Mouse (Mus musculus) frontal cortex, postnatal 10 days (tissue): ENCODE results near the gene Cacnb1.

ENCODE experiments used
- DNase-seq, 2 experiments: peaks; one replicate each; pipeline ENCODE4 v3.0.0; 2022; ENCODE audit warnings: low spot score in 2 of 2, mixed read lengths in 1 of 2

The Cacnb1 gene

GRCm38 (mm10) chr11:98011716-98012115 is 11.1 kb downstream of the Cacnb1 start:
- no peak for DNase-seq

DNA sequence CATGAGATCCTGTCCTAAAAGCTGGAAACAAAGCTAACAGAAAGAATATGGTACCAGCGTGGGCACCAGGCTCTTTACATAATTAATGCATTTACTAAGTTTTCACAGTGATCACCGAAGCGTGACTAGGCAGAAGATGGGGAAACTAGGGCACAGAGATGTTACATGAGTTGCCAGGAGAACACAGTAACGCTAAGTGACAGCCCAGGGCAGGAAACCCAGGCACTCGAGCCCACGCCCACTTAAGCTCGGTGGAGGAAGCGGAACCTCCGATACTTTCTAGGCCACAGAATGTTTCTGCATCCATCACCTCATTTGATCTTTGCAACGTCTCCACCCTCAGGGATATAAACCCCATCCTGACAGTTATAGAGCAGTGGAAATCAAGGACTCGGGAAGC is 14.7 kb downstream of the Cacnb1 start:
- no peak for DNase-seq

- DNase-seq = no peak
Measured at GRCm38 (mm10) chr11:98005686-98006085, 17.1 kb downstream of the Cacnb1 start.

DNA sequence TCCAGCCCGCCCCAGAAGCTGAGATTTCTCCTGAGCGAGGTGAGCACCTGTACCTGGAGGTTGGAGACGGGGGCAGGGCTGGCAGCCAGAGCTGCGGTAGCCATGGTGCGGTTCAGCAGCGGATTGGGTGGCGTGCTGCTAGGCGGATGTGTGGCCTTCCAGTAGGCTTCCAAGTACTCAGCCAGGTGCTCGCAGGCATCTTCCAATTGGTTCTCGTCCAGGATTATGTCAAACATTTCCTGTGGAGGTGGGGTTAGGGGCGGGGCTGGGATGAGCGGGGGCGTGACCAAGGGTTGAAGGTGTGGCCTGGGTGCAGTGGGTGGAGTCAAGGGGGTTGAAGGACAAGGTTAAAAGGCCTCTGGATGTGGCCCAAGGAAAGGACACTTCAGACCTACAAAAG is 17.8 kb downstream of the Cacnb1 start:
- no peak for DNase-seq

GRCm38 (mm10) chr11:98004161-98004560 is 18.7 kb downstream of the Cacnb1 start:
- no peak for DNase-seq

- no peak for DNase-seq
Measured at GRCm38 (mm10) chr11:98003171-98003671, 19.6 kb downstream of the Cacnb1 start.

DNA sequence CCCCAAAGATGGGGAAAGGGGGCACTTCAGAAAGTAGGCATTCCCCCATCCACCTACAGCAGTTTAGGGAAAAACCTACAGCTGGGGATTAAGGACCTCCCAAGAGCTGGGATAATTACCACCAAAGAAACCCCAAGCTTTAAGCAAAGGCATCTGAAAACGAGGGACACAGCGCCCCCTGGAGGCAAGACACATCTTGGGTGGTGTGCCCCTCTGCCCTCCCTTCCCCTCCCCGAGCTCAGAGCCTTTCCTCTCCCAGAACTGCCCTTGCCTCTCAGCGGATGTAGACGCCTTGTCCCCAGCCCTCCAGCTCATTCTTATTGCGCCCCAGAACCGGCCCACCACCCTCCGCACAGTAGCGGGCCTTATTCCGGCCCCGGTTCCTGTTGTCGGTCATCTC is 20.2 kb downstream of the Cacnb1 start:
- DNase-seq = peak in 1 of 2 experiments; percentile 73

DNA sequence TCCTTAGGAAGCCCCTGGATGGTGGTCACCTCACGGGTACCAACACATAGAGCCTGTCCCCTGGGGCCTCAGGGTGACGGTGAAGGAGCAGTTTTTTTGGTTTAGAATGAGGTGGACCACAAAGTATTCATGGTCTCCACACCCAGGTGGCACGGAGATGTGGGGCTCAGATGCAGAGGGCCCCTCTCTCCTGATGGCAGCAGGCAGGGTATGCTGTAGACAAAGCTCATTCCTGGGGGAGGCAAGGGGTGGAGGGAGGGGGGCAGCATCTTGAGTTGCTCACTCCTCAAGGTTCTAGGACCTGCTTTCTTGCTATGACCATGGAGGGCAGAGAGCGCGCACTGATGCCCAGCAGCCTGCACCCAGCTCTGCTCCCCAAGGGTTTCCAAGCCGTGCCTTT is 20.8 kb downstream of the Cacnb1 start:
- no peak for DNase-seq

DNA sequence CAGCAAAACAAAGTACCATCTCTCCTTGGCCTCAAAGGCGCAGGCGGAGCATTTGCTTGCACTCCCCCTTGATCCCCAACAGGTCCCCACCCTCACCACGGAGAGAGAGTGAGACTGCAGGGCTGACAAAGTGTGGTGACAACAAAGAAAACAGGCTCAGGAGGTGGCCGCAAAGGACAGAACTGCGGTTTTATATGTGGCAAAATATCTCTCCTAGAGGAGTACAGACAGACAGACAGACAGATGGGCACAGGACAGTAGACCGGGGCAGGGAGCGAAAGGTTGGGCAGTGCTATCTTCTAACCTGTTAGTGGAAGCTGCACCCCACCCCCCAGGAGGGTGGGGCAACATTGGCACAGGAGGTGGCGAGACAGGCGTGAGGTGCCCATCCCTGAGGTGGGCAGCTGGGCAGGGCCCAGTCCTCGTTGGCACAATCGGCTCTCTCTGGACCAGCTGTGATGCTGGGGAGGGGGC is 21.4 kb downstream of the Cacnb1 start:
- no peak for DNase-seq

DNA sequence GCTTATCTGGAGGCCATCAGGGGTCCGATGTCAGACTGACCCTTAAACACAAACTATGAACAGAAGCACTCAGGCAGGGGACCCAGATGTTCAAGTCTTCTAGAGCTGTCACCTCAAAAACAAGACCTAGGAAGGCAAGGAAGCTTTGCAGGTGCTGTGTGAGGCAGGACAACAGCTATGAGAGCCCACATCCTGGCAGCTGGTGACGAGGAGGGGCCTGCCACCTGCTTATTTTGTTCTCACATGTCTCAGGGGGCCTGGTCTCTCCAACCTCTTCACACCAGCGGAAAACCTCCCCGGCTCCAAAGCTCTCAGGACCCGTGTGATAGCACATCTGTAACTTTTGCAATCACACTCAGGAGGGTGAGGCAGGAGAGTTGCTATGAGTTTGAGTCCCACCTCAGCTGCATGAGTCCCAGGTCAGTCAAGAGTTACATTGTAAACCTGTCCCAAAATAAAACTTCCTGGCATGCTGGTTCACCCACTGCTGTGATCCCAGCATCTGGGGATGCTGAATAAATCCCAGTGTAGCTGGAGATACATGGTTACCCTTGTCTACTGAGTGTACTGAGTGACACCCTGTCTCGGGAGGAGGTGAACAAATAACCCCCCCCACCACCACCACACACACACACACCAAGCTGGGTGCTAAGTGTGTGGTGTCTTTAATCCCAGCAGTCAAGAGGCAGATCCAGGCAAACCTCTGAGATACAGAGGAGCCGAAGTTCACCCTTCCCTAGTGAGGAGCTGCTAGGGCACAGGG is 22.3 kb downstream of the Cacnb1 start:
- DNase-seq = no peak

DNA sequence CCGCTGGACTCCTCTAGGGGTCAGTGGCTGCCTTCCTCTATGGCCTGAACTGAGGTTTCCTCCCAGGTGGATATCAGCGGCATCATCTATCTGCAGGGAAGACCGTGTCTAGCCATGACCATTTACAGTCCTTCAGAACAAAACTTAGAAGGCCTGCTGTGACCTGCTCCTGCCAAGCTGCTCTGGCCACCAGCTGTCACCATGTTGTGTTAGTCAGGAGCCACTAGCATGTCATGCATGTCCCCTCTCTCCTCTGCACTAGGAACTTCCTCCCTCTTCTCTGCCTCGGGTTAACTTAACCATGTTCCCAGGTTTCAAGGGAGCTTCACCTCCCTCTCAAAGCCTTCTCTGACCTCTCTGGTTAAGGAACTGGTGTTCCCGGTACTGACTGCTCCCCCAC is 23.1 kb downstream of the Cacnb1 start:
- no peak for DNase-seq

DNA sequence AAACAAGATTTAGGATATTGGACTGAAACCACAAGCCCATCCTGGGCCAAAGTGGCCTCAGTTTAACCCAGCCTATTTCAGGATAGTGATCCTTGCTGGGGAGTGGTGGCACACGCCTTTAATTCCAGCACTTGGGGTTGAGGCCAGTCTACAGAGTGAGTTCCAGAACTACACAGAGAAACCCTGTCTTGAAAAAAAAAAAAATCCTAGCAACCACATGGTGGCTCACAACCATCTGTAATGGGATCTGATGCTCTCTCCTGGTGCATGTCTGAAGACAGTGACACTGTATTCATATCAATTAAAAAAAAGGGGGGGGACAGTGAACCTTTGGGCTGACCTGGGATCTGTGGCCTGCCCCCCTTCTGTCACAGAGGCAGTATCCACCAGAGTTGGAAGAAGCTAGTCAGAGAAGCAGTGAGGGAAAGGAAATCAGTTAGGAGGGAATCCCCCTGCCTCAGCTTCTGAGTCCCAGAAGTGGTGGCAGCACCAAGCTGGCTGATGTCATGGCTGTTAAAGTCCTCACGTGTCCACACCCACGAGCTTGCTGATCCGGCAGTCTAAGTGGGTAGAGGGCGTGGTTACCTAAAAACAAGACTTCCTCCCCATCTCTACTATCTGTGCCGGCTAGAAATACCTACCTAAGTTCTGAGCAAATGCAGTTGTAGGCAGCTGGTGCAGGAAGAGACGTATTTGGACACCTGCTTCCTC is 23.8 kb downstream of the Cacnb1 start:
- no peak for DNase-seq

DNA sequence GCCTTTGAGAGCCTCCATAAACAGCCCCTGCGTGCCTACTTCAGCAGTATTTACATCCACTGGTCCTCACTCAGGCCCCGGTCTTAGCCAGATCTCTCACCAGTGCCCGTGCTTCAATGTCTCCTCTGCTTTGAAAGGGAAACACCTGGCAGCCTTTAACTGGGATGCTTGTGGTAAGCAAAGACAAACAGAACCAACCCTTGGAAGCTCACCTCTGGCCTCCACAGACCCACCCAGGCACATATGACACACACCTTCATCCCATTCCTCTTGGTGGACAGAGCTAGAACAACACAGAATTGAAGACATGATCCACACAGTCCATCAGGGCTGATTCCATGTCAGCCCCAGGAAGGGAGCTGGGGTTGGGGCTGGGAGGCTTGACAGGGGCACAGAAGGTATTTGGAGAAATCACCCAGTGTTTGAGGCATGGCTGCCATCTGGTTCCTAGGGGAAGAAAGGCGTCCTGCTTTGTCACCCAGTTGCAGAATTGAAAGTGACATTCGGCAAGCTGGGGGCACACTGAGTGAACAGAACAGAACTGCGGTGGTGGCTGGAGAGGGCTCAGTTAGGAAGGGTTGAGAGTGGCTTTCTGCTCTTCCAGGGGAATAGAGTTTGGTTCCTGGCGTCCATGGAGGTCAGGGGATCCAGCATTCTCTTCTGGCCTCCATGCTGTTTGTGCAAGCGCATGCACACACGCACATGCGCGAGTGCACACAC is 24.6 kb downstream of the Cacnb1 start:
- no peak for DNase-seq

- no peak for DNase-seq
Measured at GRCm38 (mm10) chr11:97997387-97997960, 25.4 kb downstream of the Cacnb1 start.

GRCm38 (mm10) chr11:97996691-97997090 is 26.1 kb downstream of the Cacnb1 start:
- no peak for DNase-seq

DNA sequence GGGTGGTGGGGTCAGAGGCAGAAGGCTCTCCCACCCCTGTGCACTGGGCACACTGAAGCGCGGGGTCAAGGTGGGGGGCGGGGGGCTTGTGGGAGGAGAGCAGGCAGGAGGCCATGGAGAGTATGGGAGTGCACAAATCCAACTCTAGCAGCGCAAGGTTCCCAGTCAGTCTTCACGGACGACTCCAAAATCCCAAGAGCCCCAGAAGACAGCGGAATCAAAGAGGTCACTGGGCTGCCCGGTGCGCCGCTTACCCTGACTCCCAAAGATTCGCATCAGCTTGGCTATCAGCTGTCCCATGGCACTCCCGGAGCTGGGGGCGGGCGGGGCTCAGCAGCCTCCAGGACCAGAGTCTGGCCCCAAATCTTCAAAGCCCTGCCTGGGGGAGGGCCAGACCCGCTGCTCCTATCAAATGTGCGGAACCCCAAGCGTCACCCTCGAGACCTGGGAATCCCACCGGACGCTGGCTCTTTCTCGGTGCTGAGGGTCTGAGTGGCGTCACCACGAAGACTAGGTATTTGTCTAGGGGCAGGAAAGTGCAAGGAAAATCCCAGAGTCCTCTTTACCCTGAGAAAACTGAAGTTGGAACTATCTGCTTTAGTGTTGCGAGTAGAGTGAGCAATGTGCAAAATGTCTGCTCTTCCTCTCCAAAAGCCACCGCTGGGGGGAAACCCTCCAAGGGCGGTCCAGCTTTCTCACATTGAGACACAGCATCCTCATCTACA is 27.1 kb downstream of the Cacnb1 start, which contains the start of gene Arl5c:
Arl5c (minus strand) TSS at position 618 of the 725 bp plus-strand sequence.
- DNase-seq = no peak

DNA sequence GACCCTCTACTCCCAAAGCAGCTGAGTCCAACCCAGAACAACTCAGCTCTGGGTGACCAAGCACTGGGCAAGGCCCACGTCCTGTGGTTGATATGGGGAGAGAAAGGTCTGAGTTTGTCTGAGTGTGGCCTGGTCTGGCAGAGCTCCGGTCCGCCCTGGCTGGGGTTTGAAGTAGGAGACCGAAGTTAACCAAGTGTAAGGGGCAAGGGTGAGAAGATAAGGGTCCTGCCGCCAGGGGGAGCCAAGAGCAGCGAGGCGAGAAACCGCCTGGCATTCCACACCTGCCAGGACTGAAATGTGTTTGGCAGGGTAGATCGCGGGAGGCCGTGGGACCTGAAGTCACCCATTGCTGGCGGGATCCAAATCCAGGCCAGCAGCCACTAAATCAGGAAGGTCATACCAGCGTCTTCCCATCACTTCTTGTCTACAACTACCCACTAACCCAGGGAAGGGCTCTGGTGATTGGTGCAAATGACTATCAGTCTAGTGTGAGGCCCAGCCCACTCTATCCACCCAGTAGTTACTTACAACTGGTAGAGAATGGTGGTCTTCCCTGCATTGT is 28.2 kb downstream of the Cacnb1 start:
- DNase-seq = peak in 1 of 2 experiments; percentile 69

- peak; percentile 75 to 83 for DNase-seq
Measured at GRCm38 (mm10) chr11:97988530-97989096, 34.2 kb downstream of the Cacnb1 start.

DNA sequence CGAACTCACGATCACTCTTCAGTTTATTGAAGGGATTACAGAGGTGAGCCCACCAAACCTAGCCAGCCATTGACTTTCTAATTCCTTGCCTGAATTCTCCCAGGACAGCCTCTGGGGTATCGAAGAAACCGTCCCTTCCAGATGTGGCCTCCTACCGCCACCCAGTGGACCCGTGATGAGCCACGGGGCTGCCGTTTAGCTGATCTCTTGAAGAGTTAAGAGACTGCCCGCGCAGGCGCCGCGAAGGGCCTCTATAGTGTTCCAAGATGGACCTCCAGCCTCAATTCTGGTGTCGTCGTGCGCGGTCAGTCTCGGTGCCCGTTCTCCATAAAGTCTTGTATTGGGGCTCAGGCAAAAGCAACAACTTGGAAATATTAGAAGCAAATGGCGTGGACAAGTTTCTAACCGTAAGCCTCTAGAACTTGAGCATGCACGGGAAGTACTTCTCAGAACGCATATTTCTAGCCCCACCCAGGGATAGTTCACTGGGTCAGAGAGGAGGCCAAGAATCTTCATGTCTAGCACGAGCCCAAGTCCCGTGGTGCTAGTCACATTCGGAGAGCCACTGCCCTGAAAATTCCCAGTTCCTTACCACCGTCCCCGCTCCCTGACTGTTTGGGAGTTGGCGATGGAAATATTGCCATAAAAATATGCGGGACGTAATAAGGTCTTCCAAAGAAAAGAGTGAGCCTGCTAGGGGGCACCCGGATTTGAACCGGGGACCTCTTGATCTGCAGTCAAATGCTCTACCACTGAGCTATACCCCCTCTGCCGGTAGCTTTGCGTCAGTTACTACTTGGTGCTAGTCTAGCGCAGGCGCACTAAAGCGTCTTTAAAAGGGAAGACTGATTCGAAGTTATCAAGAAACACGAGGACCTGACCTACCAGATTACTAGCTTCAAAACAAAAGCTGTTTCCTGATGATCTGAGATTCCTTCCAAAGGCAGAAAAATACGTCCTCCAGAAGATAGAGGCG is 35.0 kb downstream of the Cacnb1 start:
- DNase-seq = peak; percentile 91 to 92
